Mouse (Mus musculus) testis, adult 2 months (tissue): ENCODE measurements at regions not wholly inside any gene's neighbourhood (a gene's known extent, or its start where the extent isn't known, plus 50 kb on each side); places are given as distances from the start of the nearest gene placed in this dataset.

Experiments
- CTCF ChIP-seq: fragments of 200-500 bp; IDR thresholded peaks from 2 replicates; pipeline ENCODE4 v1.5.1; 2012; ENCODE audit warnings: low read depth, mild to moderate bottlenecking, inconsistent platforms, low read length, moderate library complexity; ENCODE audit not compliant: control insufficient read depth, insufficient read depth, insufficient replicate concordance
- POLR2A ChIP-seq: fragments of 200-500 bp; IDR thresholded peaks from 2 replicates; pipeline ENCODE4 v1.6.1; 2012; ENCODE audit warnings: low read depth, mild to moderate bottlenecking, inconsistent platforms, low read length, moderate library complexity; ENCODE audit not compliant: control insufficient read depth

DNA sequence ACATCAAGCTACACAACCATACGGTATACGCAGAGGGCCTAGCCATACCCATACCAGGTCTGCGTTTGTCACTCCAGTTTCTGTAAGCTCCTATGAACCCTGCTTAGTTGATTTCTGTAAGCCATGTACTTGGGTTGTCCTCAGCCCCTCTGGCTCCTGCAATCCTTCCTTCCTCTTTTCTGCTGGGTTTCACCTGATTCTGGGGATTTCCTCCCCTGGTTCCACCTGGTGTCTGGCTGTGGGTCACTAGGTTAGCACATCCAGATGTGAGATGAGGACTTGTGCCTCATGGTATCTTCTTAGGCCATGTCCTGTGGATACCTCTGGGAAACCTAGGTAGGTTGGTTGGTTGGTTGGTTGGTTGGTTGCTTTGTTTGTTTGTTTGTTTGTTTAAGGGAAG lies 526.5 kb downstream of the Rps29 start:
- TF ChIP-seq POLR2A (no peak), CTCF (no peak)
